Mouse (Mus musculus) ES-Bruce4 (cell line): Measurements from ENCODE around the gene Plcb1.

ENCODE experiments used
- CTCF ChIP-seq: IDR thresholded peaks from one replicate; pipeline ENCODE4 v1.8.1; 2011; ENCODE audit warnings: low read depth, low read length
- EP300 ChIP-seq: IDR thresholded peaks from 2 replicates; pipeline ENCODE4 v1.6.1; 2011; ENCODE audit warnings: low read depth, low read length; ENCODE audit not compliant: insufficient read depth

- TF ChIP-seq CTCF, result no peak
- TF ChIP-seq EP300, result no peak
These were observed 653.2 kb downstream of the Plcb1 start for GRCm38 (mm10) chr2:135439034-135439433.
